ENCODE assay signal across 8 mouse cellular contexts in the genomic region with DNA sequence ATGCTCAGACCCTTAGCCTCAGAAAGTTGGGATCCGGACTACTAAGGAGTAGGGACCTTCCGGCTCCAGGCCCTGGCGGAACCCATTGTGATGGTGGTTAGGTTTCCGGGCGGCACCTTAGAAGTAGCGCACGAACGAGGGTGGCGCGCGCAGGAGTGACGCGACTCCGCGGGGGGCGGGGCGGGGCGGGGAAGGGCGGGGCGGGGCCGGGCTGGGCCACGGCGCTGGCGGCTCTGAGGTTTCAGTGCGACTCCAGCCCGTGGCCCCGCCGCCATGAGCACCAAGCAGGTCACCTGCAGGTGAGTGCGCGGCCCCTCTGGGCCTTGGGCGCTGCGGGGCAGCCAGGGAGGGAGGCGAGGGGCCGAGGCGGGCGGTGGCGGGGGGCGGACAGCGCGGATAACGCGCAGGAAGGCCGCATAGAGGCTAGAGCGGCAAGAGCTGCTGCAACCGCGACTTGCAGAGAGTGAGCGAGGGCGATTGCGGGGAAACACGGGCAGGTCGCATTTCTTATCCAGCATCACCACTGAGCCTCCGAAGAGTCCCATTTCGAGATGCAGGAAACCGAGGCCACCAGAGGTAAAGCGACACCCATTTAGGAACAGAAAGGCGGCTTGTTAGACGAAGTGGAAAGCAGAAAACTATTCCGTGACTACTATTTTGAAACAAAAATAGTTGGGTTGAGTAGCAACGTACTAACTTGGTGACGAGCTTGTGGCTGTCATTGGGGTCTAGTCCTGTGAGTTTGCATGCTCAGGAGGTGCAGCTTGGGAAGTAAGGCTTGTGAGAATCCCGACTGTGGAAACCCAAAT. TPM values are rescaled to one million over a fixed set of nuclear protein-coding genes. Genes with fewer than 3 reads are reported as not detected.
A peak's percentile ranks its signal among the peaks of the same experiment; 100 is the strongest.
DNase-seq lines count a peak whose midpoint lies in the region; ATAC-seq lines count a peak whose summit lies in the region.

TSS of gene Mkrn2 (plus strand) at position 188 of the 809 bp plus-strand sequence.

- H3K27me3 ChIP-seq in embryonic facial prominence, embryonic 12.5 days, result no peaks in the 10 kb centered on the region
- H3K27me3 ChIP-seq in limb, embryonic 13.5 days, result no peaks in the 10 kb centered on the region
- no peaks in the 10 kb centered on the region for H3K27me3 ChIP-seq in midbrain, embryonic 15.5 days (replicated peaks)

- peaks cover 9% of the 10 kb centered on the region; the same call in 1 of the 2 replicates for H3K4me1 ChIP-seq in embryonic facial prominence, embryonic 12.5 days
- H3K4me1 ChIP-seq in limb, embryonic 13.5 days, result peaks cover 12% of the 10 kb centered on the region
- H3K4me1 ChIP-seq in midbrain, embryonic 15.5 days, result peaks cover 13% of the 10 kb centered on the region

- peak; percentile 87 for DNase-seq in 416B (ENCODE audit: low read depth)
- peak; percentile 80 to 86 for DNase-seq in adrenal gland, postnatal 36 days
- DNase-seq in heart, adult 18-20 months, result peak; percentile 80 to 90
- DNase-seq in kidney, adult 18-20 months, result peak; percentile 87
- DNase-seq in spleen, adult 18-20 months, result peak; percentile 69 to 79

- H3K9me3 ChIP-seq in embryonic facial prominence, embryonic 12.5 days, result no peaks in the 10 kb centered on the region
- H3K9me3 ChIP-seq in limb, embryonic 13.5 days, result no peaks in the 10 kb centered on the region
- no peaks in the 10 kb centered on the region for H3K9me3 ChIP-seq in midbrain, embryonic 15.5 days

- peak within 1 kb of the TSS; percentile 81 for H3K27ac ChIP-seq in embryonic facial prominence, embryonic 12.5 days
- peak within 1 kb of the TSS; percentile 44; the same call in 1 of the 2 replicates for H3K27ac ChIP-seq in limb, embryonic 13.5 days
- peak within 1 kb of the TSS; percentile 88 for H3K27ac ChIP-seq in midbrain, embryonic 15.5 days

- H3K4me2 ChIP-seq in embryonic facial prominence, embryonic 12.5 days (replicated peaks), result peak within 1 kb of the TSS; percentile 64
- peak within 1 kb of the TSS; percentile 76 for H3K4me2 ChIP-seq in limb, embryonic 13.5 days (replicated peaks)
- H3K4me2 ChIP-seq in midbrain, embryonic 15.5 days, result peak within 1 kb of the TSS; percentile 83

- WGBS in embryonic facial prominence, embryonic 12.5 days, result under 1% methylated on average over 58 of the region's 61 CpGs
- 1% methylated on average over 46 of the region's 61 CpGs for WGBS in limb, embryonic 13.5 days
- under 1% methylated on average over 60 of the region's 61 CpGs for WGBS in midbrain, embryonic 15.5 days

- H3K36me3 ChIP-seq in embryonic facial prominence, embryonic 12.5 days, result peaks cover 10% of the 10 kb centered on the region; the same call in 1 of the 2 replicates
- peaks cover 9% of the 10 kb centered on the region for H3K36me3 ChIP-seq in limb, embryonic 13.5 days
- H3K36me3 ChIP-seq in midbrain, embryonic 15.5 days (replicated peaks), result no peaks in the 10 kb centered on the region

- peak; percentile 94 for ATAC-seq in embryonic facial prominence, embryonic 12.5 days (ENCODE audit: insufficient number of reproducible peaks, insufficient read depth, low FRiP score, low TSS enrichment)
- ATAC-seq in limb, embryonic 13.5 days (ENCODE audit: low FRiP score, low read depth), result peak; percentile 90
- peak; percentile 96 for ATAC-seq in midbrain, embryonic 15.5 days (replicated peaks)

- peak within 1 kb of the TSS; percentile 93 for H3K4me3 ChIP-seq in embryonic facial prominence, embryonic 12.5 days
- H3K4me3 ChIP-seq in limb, embryonic 13.5 days, result peak within 1 kb of the TSS; percentile 78
- H3K4me3 ChIP-seq in midbrain, embryonic 15.5 days, result peak within 1 kb of the TSS; percentile 85

- H3K9ac ChIP-seq in embryonic facial prominence, embryonic 12.5 days, result peak within 1 kb of the TSS; percentile 87
- H3K9ac ChIP-seq in limb, embryonic 13.5 days, result peak within 1 kb of the TSS; percentile 83
- peak within 1 kb of the TSS; percentile 72 for H3K9ac ChIP-seq in midbrain, embryonic 15.5 days

RNA-seq across cellular contexts. Expression of gene Mkrn2, which starts in this region (rescaled TPM):
- 10 to 100 TPM; 36.6 to 45.2 TPM for total RNA-seq in adrenal gland, postnatal 36 days (2021)
- polyA plus RNA-seq in embryonic facial prominence, embryonic 12.5 days (2016; fragmentation: Nextera tagmentation; extraction: Ambion mirVana), result 27.3 and 28.1 TPM in 2 replicates
- total RNA-seq in heart, adult 18-20 months (2021), result 10 to 100 TPM; 36.7 to 41.0 TPM
- polyA plus RNA-seq in limb, embryonic 13.5 days (2015; fragmentation: Nextera tagmentation; extraction: Ambion mirVana), result 26.9 and 30.2 TPM in 2 replicates
- 36.8 and 40.0 TPM in 2 replicates for polyA plus RNA-seq in midbrain, embryonic 15.5 days (2015; fragmentation: Nextera tagmentation; extraction: Ambion mirVana)

Comparison
In these comparisons a context has a peak if more than half of its experiments do, and no peak if none do; other contexts are left out.
1. Peak in every context shown above with its lines: DNase-seq, ATAC-seq, H3K4me3 ChIP-seq and H3K27ac ChIP-seq.